Mouse (Mus musculus) frontal cortex, postnatal 36 days (tissue): ENCODE data around the gene Olfr600.
"Not testable (repeated sequence)": the region's sequence is repeated elsewhere in the genome, so short reads cannot be mapped to it uniquely, and the experiment has no call there.

ENCODE experiments used
- DNase-seq, 2 experiments: peaks; one replicate each; pipeline ENCODE4 v3.0.0; 2022; ENCODE audit warnings: low spot score in 2 of 2

The Olfr600 gene

GRCm38 (mm10) chr7:103349569-103349968 is at the start of gene Olfr600:
Gene Olfr600, minus strand, starts transcription at chr7:103349669.
- no peak for DNase-seq

GRCm38 (mm10) chr7:103398981-103399380 is 49.5 kb upstream of the Olfr600 start:
- DNase-seq = no peak

GRCm38 (mm10) chr7:103397758-103398157 is 48.3 kb upstream of the Olfr600 start:
- DNase-seq = no peak

- DNase-seq = no peak
Measured at GRCm38 (mm10) chr7:103386077-103386476, 36.6 kb upstream of the Olfr600 start, which contains the start of gene Olfr603. Gene Olfr603, minus strand, starts transcription at chr7:103386177.

- no peak for DNase-seq
Measured at GRCm38 (mm10) chr7:103362555-103362954, 13.1 kb upstream of the Olfr600 start, which contains the start of gene Olfr601. Gene Olfr601, minus strand, starts transcription at chr7:103362655.

GRCm38 (mm10) chr7:103335617-103336016 is 13.9 kb downstream of the Olfr600 start, which contains the start of gene Olfr599:
Gene Olfr599, plus strand, starts transcription at chr7:103335917.
- DNase-seq = no peak

GRCm38 (mm10) chr7:103323268-103323667 is 26.2 kb downstream of the Olfr600 start, which contains the start of gene Olfr598:
Gene Olfr598, plus strand, starts transcription at chr7:103323568.
- DNase-seq = no peak

GRCm38 (mm10) chr7:103316015-103316414 is 33.5 kb downstream of the Olfr600 start, which contains the start of gene Olfr597:
Gene Olfr597, plus strand, starts transcription at chr7:103316315.
- DNase-seq = not testable (repeated sequence)

GRCm38 (mm10) chr7:103305348-103305747 is 44.1 kb downstream of the Olfr600 start, which contains the start of gene Olfr596:
Gene Olfr596, plus strand, starts transcription at chr7:103305648.
- not testable (repeated sequence) for DNase-seq
